Mouse (Mus musculus) forebrain, embryonic 13.5 days (tissue): ENCODE measurements around the gene Maml1. TPM values are rescaled to one million over a fixed set of nuclear protein-coding genes. Genes with fewer than 3 reads are reported as not detected.
A peak's percentile ranks its signal among the peaks of the same experiment; 100 is the strongest.

ENCODE experiments used
- ATAC-seq: fragments of 200-750 bp; cut with Nextera tagmentation; 2 replicates; pipeline ENCODE4 v1.8.0; 2017
- H3K27ac ChIP-seq: fragments of 300-500 bp; sonication (generic); 2 replicates; pipeline ENCODE4 v1.5.1; 2015; ENCODE audit warnings: inconsistent platforms, mild to moderate bottlenecking, moderate library complexity
- H3K27me3 ChIP-seq: fragments of 300-500 bp; sonication (generic); 2 replicates; pipeline ENCODE4 v1.6.1; 2015; ENCODE audit warnings: mild to moderate bottlenecking, inconsistent platforms
- H3K36me3 ChIP-seq: fragments of 300-500 bp; sonication (generic); 2 replicates; pipeline ENCODE4 v1.6.1; 2015; ENCODE audit warnings: mild to moderate bottlenecking, inconsistent platforms; ENCODE audit not compliant: poor library complexity, severe bottlenecking
- H3K4me1 ChIP-seq: fragments of 300-500 bp; sonication (generic); 2 replicates; pipeline ENCODE4 v1.6.1; 2015; ENCODE audit warnings: inconsistent platforms
- H3K4me2 ChIP-seq: fragments of 300-500 bp; sonication (generic); 2 replicates; pipeline ENCODE4 v1.6.1; 2015; ENCODE audit warnings: inconsistent platforms, mild to moderate bottlenecking, moderate library complexity
- H3K4me3 ChIP-seq: fragments of 300-500 bp; sonication (generic); 2 replicates; pipeline ENCODE4 v1.5.1; 2015; ENCODE audit warnings: mild to moderate bottlenecking, inconsistent platforms
- H3K9ac ChIP-seq: fragments of 300-500 bp; sonication (generic); 2 replicates; pipeline ENCODE4 v1.6.1; 2015; ENCODE audit warnings: mild to moderate bottlenecking, inconsistent platforms
- H3K9me3 ChIP-seq: fragments of 300-500 bp; sonication (generic); replicated peaks from 2 replicates; pipeline ENCODE4 v1.6.1; 2016; ENCODE audit warnings: inconsistent platforms
- WGBS: fragments of 180-500 bp; shearing (Covaris S2); methylation state at CpG from one replicate; pipeline ENCODE4 v1.1.7; 2015; 5-methylcytosine and 5-hydroxymethylcytosine counted together
- polyA plus RNA-seq: library from polyadenylated mRNA; unstranded; fragments of >200 nt; fragmentation: Nextera tagmentation; extraction: Ambion mirVana; gene quantifications from 2 replicates; pipeline ENCODE4 v1.2.1, GENCODE M21; 2015

Gene Maml1
- polyA plus RNA-seq, 1 experiment from 2014 or later = 4.5 TPM

GRCm38 (mm10) chr11:50224671-50225530, 67.2 kb downstream of the Maml1 start:
- Histone ChIP-seq H3K27me3 (no peaks in the 10 kb centered on the region; the same call in 1 of the 2 replicates), H3K4me3 (peak overlapping the region; percentile 92), H3K9ac (peak overlapping the region; percentile 97), H3K4me1 (peaks cover 56% of the 10 kb centered on the region), H3K36me3 (peaks cover 7% of the 10 kb centered on the region; the same call in 1 of the 2 replicates), H3K27ac (peak overlapping the region; percentile 93), H3K9me3 (no peaks in the 10 kb centered on the region), H3K4me2 (peak overlapping the region; percentile 90)
- peak; percentile 88 for ATAC-seq
- under 1% methylated on average over 54 of the region's 70 CpGs for WGBS

DNA sequence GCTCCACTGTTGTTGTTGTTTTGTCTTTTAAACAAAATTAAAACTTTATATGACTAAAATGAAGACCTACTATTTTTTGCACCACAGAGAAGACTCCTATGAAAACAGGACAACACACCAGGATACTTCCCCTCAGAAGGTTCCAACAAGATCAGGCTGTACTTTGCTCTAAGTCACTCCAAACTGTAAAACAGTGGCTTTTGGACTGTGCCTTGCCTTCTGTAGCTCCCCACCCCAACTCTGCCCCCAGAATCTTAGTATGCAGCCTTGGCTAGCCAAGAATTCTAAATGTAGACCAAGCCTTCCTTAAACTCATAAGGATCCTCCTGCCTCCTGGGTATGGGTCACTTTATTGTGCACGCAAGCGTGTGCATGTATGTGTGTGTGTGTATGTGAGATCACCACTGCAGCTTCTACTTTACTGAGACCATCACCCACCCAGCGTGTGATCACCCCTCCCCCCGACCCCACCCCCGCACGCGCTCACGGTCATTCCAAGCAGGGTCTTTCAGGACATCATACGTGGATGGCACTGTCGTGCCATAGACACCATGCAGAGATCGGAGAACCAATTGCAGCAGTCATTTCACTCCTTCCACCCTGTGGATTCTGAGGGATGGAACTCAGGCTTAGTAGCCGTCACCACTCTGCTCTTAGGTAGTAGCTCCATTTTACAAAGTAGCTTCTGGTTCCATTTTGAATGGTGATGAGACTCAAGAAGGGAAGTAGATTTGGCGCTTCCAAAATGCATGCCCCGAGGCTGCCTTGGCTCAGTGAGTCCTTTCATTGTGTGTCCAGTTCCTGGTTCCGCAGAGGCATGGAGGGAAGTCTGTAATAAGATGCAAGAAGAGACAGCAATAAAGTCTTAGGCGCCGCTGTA, 68.1 kb downstream of the Maml1 start:
- Histone ChIP-seq H3K4me2 (peak overlapping the region; percentile 90), H3K4me3 (peak overlapping the region; percentile 92), H3K36me3 (peaks cover 7% of the 10 kb centered on the region; the same call in 1 of the 2 replicates), H3K9ac (peak overlapping the region; percentile 97), H3K27ac (peak overlapping the region; percentile 93), H3K4me1 (peaks cover 49% of the 10 kb centered on the region), H3K9me3 (no peaks in the 10 kb centered on the region), H3K27me3 (no peaks in the 10 kb centered on the region)
- peak; percentile 13; the same call in 1 of the 2 replicates for ATAC-seq
- WGBS = 4% methylated on average over 17 of the region's 17 CpGs

GRCm38 (mm10) chr11:50222559-50223276, 69.4 kb downstream of the Maml1 start:
- H3K4me1 ChIP-seq = peaks cover 39% of the 10 kb centered on the region
- no peaks in the 10 kb centered on the region for H3K27me3 ChIP-seq
- H3K4me3 ChIP-seq = no peak overlapping the region
- 40% methylated on average over 7 of the region's 7 CpGs for WGBS
- peaks cover 4% of the 10 kb centered on the region; the same call in 1 of the 2 replicates for H3K36me3 ChIP-seq
- H3K9me3 ChIP-seq = no peaks in the 10 kb centered on the region
- ATAC-seq = no peak
- peak overlapping the region; percentile 90 for H3K4me2 ChIP-seq
- H3K27ac ChIP-seq = no peak overlapping the region
- no peak overlapping the region for H3K9ac ChIP-seq

GRCm38 (mm10) chr11:50219833-50220232, 72.3 kb downstream of the Maml1 start:
- no peak overlapping the region for H3K9ac ChIP-seq
- WGBS = 36% methylated on average over 2 of the region's 2 CpGs

GRCm38 (mm10) chr11:50217811-50218210, 74.3 kb downstream of the Maml1 start:
- H3K9ac ChIP-seq = no peak overlapping the region

More at GRCm38 (mm10) chr11:50219833-50220232, 72.3 kb downstream of the Maml1 start:
- ATAC-seq = no peak
- Histone ChIP-seq H3K27me3 (no peaks in the 10 kb centered on the region), H3K4me2 (no peak overlapping the region), H3K36me3 (no peaks in the 10 kb centered on the region), H3K9me3 (no peaks in the 10 kb centered on the region), H3K4me1 (peaks cover 32% of the 10 kb centered on the region), H3K27ac (no peak overlapping the region), H3K4me3 (no peak overlapping the region)

DNA sequence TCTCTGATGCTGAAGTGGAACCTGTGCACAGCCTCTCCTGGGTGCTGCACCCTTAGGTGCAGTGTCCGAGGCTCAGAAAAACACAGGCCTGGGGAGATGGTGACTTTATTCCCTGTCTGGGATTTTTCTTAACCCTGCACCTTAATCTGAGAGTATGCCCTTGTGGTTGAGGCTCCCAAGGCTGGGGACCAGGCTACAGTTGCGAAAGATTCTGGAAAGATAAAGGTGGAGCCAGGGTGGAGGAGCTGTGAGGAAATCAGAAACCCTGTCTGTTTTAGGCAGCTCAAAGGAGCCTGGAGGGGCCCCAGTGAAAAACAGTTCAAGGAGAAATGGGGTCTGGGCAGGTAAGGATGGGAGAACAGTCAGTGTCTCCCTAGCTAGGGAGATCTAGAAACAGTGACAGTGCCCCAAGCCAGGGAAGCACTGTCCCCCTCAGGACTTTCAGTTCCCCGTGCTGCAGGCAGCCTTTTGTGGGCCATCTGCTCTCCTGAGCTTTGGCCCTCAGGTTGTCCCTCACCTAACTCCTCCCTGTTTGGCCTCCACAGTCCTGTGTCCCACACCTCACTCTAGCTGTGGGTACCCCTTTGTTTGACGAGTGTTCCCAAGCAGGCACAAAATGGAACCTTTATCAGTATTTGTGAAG, 75.3 kb downstream of the Maml1 start:
- no peak overlapping the region for H3K9ac ChIP-seq
- H3K4me2 ChIP-seq = no peak overlapping the region
- no peak overlapping the region for H3K4me3 ChIP-seq
- H3K36me3 ChIP-seq = no peaks in the 10 kb centered on the region
- H3K27me3 ChIP-seq = no peaks in the 10 kb centered on the region
- 72% methylated on average over 4 of the region's 4 CpGs for WGBS
- H3K9me3 ChIP-seq = no peaks in the 10 kb centered on the region
- peaks cover 18% of the 10 kb centered on the region; the same call in 1 of the 2 replicates for H3K4me1 ChIP-seq
- H3K27ac ChIP-seq = no peak overlapping the region
- no peak for ATAC-seq

More at GRCm38 (mm10) chr11:50217811-50218210, 74.3 kb downstream of the Maml1 start:
- no peak overlapping the region for H3K4me3 ChIP-seq
- H3K4me2 ChIP-seq = no peak overlapping the region
- ATAC-seq = no peak
- no peaks in the 10 kb centered on the region for H3K9me3 ChIP-seq
- H3K4me1 ChIP-seq = peaks cover 22% of the 10 kb centered on the region
- no peak overlapping the region for H3K27ac ChIP-seq
- 69% methylated on average over 4 of the region's 4 CpGs for WGBS
- no peaks in the 10 kb centered on the region for H3K27me3 ChIP-seq
- H3K36me3 ChIP-seq = no peaks in the 10 kb centered on the region

GRCm38 (mm10) chr11:50215633-50216032, 76.5 kb downstream of the Maml1 start:
- H3K9me3 ChIP-seq = no peaks in the 10 kb centered on the region
- no peaks in the 10 kb centered on the region for H3K27me3 ChIP-seq
- H3K36me3 ChIP-seq = no peaks in the 10 kb centered on the region
- 22% methylated on average over 9 of the region's 9 CpGs for WGBS
- H3K4me2 ChIP-seq = no peak overlapping the region
- H3K4me1 ChIP-seq = peaks cover 23% of the 10 kb centered on the region; the same call in 1 of the 2 replicates
- H3K9ac ChIP-seq = 0 out of 2 replicates have a peak overlapping the region, but pooled peaks have one; percentile 3
- ATAC-seq = no peak
- no peak overlapping the region for H3K4me3 ChIP-seq
- H3K27ac ChIP-seq = no peak overlapping the region; the same call in 1 of the 2 replicates

- 89% methylated on average over 6 of the region's 6 CpGs for WGBS
- Histone ChIP-seq H3K9ac (no peak overlapping the region), H3K4me1 (peaks cover 24% of the 10 kb centered on the region; the same call in 1 of the 2 replicates), H3K27ac (no peak overlapping the region), H3K4me3 (no peak overlapping the region), H3K36me3 (no peaks in the 10 kb centered on the region), H3K9me3 (no peaks in the 10 kb centered on the region), H3K4me2 (no peak overlapping the region), H3K27me3 (no peaks in the 10 kb centered on the region)
- no peak for ATAC-seq
Measured at GRCm38 (mm10) chr11:50214631-50215030, 77.5 kb downstream of the Maml1 start.

DNA sequence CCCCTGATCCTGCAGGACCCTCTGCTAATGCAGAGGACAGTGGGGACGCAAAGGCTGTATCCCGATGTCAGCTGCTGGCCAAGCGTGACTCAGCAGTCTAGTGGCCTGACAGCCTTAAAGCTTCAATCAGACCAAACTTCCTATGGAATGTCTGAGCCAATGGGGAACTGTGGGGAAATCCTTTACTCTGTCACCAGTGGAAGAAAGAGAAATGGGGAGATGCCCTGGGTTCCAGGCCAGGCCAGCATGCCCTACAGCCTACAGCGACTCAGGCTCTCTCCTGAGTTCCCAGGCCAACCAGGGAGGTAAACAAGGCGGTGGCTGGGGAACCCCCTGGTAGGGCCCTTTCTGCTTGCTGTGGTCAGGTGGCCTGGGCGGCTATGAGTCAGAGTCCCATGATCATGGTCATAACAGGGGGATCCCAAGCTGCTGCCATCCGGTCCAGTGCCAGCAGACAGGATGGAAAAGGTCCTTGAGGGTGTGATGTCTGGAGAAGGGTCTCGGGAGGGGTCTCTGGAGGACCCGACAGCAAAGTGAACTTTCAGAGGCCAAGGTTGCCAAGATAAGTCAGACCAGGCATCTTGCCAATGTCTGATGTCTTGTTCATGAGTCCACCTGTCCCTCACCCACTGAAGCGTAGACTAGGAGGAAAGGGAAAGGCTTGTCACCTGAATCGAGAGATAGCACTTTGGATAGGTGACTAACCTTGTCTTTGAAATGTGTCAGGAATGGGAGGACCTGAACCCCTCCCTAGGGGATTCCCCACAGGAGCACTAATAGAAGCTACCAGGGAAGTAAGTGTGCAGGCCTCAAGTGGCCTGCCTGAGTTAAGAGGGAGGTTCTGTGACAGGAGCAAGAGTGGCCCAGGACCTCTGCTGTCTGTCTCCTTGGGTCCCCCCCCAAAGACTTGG, 79.0 kb downstream of the Maml1 start:
- no peak for ATAC-seq
- H3K9ac ChIP-seq = no peak overlapping the region
- 66% methylated on average over 11 of the region's 11 CpGs for WGBS

GRCm38 (mm10) chr11:50212060-50212739, 79.9 kb downstream of the Maml1 start:
- Histone ChIP-seq H3K4me3 (no peak overlapping the region), H3K9ac (no peak overlapping the region), H3K27ac (no peak overlapping the region), H3K27me3 (no peaks in the 10 kb centered on the region), H3K4me1 (peaks cover 34% of the 10 kb centered on the region), H3K36me3 (peaks cover 8% of the 10 kb centered on the region), H3K9me3 (no peaks in the 10 kb centered on the region), H3K4me2 (no peak overlapping the region)
- 78% methylated on average over 3 of the region's 3 CpGs for WGBS
- ATAC-seq = no peak

More for the DNA sequence above, 79.0 kb downstream of the Maml1 start:
- Histone ChIP-seq H3K36me3 (no peaks in the 10 kb centered on the region), H3K27ac (no peak overlapping the region), H3K4me3 (no peak overlapping the region), H3K4me2 (no peak overlapping the region), H3K9me3 (no peaks in the 10 kb centered on the region), H3K4me1 (peaks cover 34% of the 10 kb centered on the region), H3K27me3 (no peaks in the 10 kb centered on the region)
